Mouse (Mus musculus): ENCODE data around the gene Neurog2.

GRCm38 (mm10) chr3:127628311-127629184 is 4.4 kb upstream of the Neurog2 start:
- no peak for TF ChIP-seq CTCF (IDR thresholded peaks at IDR 0.05; ENCODE audit: borderline replicate concordance, insufficient read depth, low read length)
- no peak for TF ChIP-seq POLR2A (IDR thresholded peaks at IDR 0.05; ENCODE audit: low read depth, low read length)

Measured in embryonic fibroblast, embryonic 13.5 days (primary cell).